Mouse (Mus musculus): ENCODE measurements at regions not wholly inside any gene's neighbourhood (a gene's known extent, or its start where the extent isn't known, plus 50 kb on each side); places are given as distances from the start of the nearest gene placed in this dataset.

GRCm38 (mm10) chr11:6785471-6785870 lies 52.0 kb downstream of the Gm11983 start:
- no peak for DNase-seq

- DNase-seq: no peak
Measured at GRCm38 (mm10) chr11:6782826-6783225, 54.6 kb downstream of the Gm11983 start.

DNA sequence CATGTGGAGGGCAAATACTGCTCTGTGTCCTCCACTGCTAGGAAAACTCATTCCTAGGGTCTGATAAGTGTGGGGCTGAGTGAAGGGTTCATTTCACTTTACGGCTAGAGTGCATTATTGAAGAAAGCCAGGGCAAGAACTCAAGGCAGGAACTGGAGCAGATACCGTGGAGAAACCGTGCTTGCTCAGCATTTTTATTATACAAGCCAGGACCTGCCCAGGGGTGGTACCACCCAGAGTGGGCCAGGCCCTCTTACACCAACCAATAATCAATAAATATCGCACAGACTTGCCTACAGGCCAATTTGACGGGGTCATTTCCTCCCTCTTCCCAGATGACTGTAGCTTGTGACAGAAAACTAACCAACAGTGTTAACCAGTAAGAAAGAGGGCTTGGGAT lies 57.7 kb downstream of the Gm11983 start:
- no peak for DNase-seq

DNA sequence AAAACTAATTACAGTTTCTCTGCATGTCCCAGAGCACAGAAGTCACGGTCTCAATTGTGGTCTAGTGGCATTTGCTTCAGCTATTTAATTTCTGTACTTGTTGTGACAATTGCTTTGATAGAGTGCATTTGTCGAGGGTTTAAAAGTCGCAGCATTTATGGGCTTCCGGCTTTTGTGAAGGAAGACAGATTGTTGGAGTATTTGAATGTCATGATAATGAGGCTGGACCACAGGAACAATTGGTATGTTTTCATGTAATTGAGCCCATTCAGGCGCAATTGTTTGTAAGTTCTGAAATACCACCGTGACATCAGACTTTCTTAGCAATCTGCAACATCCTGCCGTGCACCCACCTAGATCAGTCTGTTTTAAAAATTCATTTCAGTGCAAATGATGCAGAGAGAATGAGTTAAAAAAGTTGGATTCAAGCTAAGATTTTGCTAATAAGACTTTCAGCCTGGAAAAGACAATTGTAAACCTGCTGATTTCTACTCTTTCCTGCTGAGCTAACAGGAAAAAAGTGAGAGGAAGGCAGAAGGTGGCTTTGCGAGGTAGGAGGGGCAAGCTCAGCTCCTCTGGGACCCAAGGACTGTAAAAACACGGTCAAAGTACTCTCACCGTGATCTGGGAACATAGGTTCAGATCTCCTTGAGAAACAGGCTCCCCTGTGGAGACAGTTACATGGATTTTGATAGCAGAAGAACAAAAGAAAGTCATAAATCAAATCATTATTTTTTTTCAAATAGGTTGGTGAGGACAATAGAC lies 58.7 kb downstream of the Gm11983 start:
- DNase-seq: no peak

DNA sequence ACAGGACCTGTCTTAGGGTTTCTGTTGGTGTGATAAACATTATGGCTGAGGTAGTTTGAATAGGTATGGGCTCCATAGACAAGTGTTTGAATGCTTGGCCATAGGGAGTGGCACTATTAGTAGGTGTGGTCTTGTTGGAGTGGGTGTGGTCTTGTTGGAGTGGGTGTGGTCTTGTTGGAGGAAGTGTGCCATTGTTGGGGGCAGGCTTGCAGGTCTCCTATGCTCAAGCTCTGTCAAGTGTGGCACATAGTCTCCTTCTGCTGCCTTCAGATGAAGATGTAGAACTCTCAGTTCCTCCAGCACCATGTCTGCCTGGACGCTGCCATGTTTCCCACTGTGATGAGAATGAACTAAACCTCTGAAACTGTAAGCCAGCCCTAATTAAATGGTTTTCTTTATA lies 59.9 kb downstream of the Gm11983 start:
- DNase-seq: no peak

GRCm38 (mm10) chr11:6774656-6775055 lies 62.8 kb downstream of the Gm11983 start:
- DNase-seq: no peak

- DNase-seq: no peak
Measured at GRCm38 (mm10) chr11:6773951-6774350, 63.5 kb downstream of the Gm11983 start.

DNA sequence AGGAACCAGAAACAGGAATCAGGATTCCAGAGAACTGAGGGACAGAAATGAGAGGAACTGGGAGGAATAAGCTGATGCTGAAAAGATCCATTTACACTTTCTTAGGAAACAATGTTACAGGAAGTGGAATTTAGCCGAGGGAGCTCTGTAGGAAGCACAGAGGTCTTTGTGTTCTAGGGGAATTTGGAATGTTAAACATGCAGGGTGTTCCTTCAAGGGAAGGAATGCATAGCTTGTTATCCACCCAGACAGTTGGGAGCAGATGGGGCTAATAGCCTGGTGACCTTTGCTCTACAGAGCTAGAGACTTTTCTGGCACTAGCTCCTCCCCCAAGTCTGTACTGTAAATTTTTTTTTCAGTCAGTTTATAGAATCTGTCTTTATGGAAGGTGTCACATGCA lies 64.1 kb downstream of the Gm11983 start:
- no peak for DNase-seq

GRCm38 (mm10) chr11:6769437-6769765 lies 68.1 kb downstream of the Gm11983 start:
- no peak for DNase-seq

- peak; percentile 86 for DNase-seq
Measured at GRCm38 (mm10) chr11:6768599-6769436, 68.6 kb downstream of the Gm11983 start.

GRCm38 (mm10) chr11:6766725-6767124 lies 70.7 kb downstream of the Gm11983 start:
- no peak for DNase-seq

GRCm38 (mm10) chr11:6765333-6765957 lies 72.0 kb downstream of the Gm11983 start:
- DNase-seq: no peak

- DNase-seq: no peak
Measured at GRCm38 (mm10) chr11:6764186-6764585, 73.3 kb downstream of the Gm11983 start.

GRCm38 (mm10) chr11:6763001-6763400 lies 74.5 kb downstream of the Gm11983 start:
- no peak for DNase-seq

- DNase-seq: no peak
Measured at GRCm38 (mm10) chr11:6761876-6762628, 75.4 kb downstream of the Gm11983 start.

GRCm38 (mm10) chr11:6759578-6759977 lies 77.9 kb downstream of the Gm11983 start:
- no peak for DNase-seq

DNA sequence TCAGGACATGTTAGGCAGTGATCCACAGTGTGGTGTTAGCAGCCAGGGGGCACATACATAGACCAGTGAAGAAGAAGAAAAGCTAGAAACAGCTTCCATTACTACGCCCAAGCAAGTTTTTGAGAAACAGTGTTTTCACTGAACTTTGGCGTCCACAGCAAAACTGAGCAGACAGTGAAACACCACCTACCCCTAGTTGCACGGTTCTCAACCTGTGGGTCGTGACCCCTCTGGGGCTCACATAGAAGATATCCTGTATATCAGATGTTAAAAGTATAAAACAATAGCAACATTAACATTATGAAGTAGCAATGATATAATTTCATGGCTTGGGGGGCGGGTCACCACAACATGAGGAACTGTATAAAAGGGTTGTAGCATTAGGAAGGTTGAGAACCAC lies 81.1 kb downstream of the Ramp3 start:
- no peak for DNase-seq

DNA sequence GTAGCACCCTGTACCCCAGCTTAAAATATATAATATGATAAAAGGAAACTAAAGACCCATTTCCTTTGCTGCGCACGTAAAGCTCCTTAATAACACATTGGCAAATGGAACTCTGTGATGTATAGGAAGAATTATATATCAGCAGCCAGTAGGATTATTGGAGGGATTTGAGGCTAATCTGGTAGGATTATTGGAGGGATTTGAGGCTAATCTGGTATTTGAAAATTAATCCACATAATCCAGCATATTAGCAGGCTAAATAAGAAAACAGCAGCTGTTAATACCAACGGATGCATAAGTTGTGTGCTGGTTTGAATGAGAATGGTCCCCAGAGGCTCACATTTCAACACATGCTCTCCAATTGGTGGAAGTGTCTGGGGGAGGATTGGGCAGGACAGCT lies 80.3 kb downstream of the Ramp3 start:
- DNase-seq: no peak

DNA sequence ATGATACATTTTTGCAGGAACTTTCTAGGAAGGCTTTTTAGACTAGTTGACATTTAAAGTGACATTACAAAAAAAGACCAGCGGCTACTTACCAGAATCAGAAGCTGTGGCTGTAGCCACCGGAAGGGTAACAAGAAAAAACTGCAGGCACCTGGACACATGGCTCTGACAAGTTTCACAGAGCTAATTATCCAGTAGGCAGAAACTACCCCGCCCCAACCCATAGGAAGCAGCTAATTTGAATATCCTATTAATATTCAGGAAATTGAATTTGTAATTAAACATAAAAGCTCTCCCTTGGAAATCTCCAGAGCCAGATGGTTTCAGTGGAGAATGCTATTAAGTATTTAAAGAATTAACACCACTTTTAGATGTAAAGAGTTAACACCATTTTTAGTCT lies 79.8 kb downstream of the Ramp3 start:
- DNase-seq: no peak

DNA sequence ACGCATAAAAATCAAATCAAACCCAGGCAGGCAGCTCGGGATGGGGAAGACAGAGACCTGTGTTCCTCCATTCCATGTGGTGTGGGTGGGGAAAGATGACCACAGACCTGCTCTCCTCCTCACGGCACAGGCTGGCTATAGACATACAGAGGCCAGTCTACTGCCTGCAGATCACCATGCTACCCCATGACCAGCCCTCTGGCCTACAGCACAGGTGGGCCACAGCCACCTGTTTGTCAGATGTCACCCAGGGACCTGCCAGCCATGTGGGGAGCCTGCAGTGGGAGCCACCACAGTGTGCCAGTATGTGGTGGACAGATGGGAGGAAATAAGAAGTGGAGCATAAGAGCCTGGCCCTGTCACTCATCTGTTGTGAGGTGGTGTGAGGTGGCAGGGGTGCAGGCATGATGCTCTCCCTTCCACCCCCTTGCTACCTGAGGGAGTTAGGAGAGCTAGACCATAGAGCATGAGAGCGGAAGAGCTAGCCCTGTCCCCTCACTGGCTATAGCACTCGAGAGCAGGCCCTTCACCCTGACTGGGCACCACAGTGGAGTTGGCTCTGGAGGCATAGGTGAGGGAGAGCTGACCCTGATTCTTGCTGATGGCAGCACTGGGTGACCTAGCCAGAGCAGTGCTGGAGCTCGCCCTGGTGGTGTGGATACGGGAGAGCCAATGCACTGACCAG lies 76.6 kb downstream of the Ramp3 start:
- peak; percentile 57 for DNase-seq

GRCm38 (mm10) chr11:6731505-6731904 lies 73.2 kb downstream of the Ramp3 start:
- DNase-seq: no peak

Measured in cerebellum, adult 9-10 months (tissue).